Mouse (Mus musculus): ENCODE data around the gene C330021F23Rik.
A peak's percentile ranks its signal among the peaks of the same experiment; 100 is the strongest.

Gene C330021F23Rik

DNA sequence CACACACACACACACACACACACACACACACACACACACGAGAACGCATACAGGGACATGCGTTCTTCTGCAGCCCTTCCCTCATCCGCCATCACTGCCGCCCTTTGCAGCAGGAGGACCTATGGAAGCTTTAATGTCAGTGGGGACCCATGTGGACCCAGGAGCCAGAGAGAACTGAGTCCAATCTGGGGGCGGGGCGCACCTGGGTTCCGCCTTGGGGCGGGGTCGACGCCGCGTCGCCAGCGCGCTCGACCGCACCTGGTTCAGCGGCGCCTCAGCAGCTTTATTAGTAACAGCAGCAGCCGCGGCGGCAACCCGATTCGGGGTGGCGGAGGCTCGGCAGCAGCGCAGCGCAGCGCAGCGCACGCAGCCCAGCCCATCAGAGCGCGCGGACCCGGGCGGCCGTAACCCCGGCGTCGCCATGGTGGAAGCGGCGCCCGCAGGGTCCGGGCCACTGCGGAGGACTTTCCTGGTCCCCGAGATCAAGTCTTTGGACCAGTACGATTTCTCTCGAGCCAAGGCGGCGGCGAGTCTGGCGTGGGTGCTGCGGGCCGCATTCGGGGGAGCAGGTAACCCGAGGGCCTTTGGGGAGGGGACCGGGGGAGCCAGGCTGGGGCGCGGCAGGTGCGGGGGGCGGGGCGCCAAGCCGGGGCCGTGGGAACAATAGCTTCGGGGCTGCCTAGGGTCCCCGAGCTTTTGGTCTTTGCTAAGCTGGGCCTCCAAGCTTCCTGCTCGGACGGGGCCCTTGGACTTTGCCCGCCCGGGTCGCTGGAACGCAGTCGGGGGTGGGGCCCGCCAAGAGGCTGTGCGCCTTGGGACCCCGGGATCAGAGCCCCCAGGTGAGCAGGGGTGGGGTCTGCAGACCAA is 19.8 kb downstream of the C330021F23Rik start:
- peak; percentile 58 to 59 for DNase-seq

- no peak for DNase-seq
Observed at GRCm38 (mm10) chr8:3588258-3588633, 20.5 kb downstream of the C330021F23Rik start.

DNA sequence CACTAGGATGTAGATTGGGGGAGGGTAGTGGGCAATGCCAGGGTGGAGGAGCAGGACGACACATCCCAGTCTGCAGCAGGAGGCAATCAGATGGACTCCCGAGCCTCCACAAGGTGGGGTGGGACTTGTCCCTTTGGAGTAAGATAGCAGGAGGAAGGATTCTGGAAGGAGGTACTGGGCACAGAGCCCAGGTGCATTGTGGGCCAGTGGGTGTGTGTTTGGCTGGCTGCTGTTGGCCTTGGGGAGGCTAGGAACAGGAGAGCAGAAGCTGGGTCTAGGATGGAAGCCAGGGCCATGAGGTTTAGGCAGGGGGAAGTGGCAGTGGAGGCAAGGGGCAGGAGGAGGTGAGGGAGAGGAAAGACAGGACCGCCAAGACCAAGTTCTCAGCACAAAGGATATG is 25.7 kb downstream of the C330021F23Rik start:
- DNase-seq, result no peak

DNA sequence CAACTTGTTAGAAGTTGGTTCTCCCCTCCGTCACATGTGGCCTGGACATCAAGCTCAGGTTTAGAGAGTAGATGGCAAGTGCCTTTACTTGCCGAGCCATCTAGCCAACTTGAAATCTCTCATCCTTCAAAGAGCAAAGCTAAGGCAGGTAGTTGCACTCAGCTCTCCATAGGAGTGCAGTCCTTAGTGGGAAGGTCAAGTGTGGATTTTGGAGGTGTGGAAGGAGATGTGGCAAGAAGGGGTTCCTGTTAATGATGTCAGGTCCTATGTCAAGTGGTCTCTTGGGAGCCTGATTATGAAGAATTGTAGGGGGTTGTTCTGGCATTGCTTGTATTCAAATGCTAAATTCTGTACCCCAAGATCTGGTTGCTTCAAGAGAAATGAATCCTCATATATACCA is 26.7 kb downstream of the C330021F23Rik start:
- DNase-seq, result no peak

DNA sequence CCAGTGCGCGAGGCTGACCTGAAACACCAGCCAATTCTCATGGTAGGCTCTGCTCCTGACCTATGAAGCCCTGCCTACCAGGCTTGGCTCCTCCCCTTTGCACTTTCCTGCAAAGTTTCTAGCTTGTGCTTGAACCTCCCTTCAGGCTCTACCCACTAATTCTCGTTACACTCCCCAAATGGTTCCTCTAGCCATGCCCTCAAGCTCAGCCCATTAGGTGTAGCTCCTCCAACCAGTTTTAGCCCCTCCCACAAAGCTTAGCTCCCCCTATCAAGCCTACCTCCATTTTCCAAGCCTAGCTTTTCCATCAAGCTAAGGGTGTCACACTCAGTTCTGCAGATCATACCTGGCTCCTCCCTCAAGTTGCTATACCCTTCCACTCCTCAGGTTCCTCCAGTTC is 30.3 kb downstream of the C330021F23Rik start:
- DNase-seq, result no peak

DNA sequence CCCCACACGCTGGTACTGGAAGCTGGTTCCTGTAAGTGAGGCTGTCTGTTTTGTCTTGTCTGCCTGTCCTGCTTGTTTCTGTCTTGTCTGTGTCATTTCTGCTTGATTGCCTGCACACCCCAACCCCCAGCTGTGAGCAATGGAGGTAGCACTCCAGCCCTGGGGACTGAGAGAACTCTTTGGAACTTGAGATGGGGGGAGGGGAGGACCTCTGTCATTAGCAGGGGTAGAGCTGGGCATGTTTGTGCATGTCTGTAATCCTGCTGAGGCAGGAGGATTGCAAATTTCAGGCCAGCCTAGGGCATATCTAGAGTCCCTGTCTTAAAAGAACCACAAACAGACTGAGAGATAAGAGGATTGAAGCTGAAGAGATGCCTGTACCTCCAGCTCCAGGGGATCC is 31.4 kb downstream of the C330021F23Rik start:
- no peak for DNase-seq

- no peak for DNase-seq
Observed at GRCm38 (mm10) chr8:3600401-3600800, 32.6 kb downstream of the C330021F23Rik start.

- DNase-seq, result no peak
Observed at GRCm38 (mm10) chr8:3603439-3603838, 35.6 kb downstream of the C330021F23Rik start.

DNA sequence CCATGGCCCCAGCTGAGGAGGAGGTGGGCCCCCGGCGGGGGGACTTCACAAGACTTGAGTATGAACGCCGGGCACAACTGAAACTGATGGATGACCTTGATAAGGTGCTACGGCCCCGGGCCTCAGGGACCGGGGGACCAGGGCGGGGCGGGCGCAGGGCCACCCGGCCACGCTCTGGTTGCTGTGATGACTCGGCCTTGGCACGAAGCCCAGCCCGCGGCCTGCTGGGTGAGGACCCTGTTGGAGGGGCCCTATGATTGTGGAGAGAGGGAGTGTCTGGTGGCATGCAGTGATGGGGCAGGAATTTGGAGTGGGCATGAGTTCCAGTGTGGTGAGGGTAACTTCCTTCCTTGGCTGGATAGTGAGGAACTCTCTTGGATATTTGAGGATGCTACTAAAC is 38.8 kb downstream of the C330021F23Rik start:
- no peak for DNase-seq

GRCm38 (mm10) chr8:3607822-3608221 is 40.0 kb downstream of the C330021F23Rik start:
- no peak for DNase-seq

GRCm38 (mm10) chr8:3609046-3609815 is 41.4 kb downstream of the C330021F23Rik start:
- DNase-seq, result no peak

- DNase-seq, result no peak
Observed at GRCm38 (mm10) chr8:3609816-3610150, 42.0 kb downstream of the C330021F23Rik start.

- DNase-seq, result peak; percentile 97 to 98
Observed at GRCm38 (mm10) chr8:3621199-3621970, 53.6 kb downstream of the C330021F23Rik start, which contains the start of the genes Xab2 and Pet100. Gene Xab2 (minus strand): TSS chr8:3621316. Gene Pet100 (plus strand): TSS chr8:3621548.

- DNase-seq, result no peak
Observed at GRCm38 (mm10) chr8:3622119-3622518, 54.3 kb downstream of the C330021F23Rik start.

- no peak for DNase-seq
Observed at GRCm38 (mm10) chr8:3625445-3625844, 57.7 kb downstream of the C330021F23Rik start, which contains the start of gene Pcp2. Gene Pcp2 (minus strand): TSS chr8:3625545.

GRCm38 (mm10) chr8:3626971-3627370 is 59.2 kb downstream of the C330021F23Rik start:
- DNase-seq, result no peak

GRCm38 (mm10) chr8:3628014-3628413 is 60.2 kb downstream of the C330021F23Rik start:
- DNase-seq, result peak; percentile 66 to 74

DNA sequence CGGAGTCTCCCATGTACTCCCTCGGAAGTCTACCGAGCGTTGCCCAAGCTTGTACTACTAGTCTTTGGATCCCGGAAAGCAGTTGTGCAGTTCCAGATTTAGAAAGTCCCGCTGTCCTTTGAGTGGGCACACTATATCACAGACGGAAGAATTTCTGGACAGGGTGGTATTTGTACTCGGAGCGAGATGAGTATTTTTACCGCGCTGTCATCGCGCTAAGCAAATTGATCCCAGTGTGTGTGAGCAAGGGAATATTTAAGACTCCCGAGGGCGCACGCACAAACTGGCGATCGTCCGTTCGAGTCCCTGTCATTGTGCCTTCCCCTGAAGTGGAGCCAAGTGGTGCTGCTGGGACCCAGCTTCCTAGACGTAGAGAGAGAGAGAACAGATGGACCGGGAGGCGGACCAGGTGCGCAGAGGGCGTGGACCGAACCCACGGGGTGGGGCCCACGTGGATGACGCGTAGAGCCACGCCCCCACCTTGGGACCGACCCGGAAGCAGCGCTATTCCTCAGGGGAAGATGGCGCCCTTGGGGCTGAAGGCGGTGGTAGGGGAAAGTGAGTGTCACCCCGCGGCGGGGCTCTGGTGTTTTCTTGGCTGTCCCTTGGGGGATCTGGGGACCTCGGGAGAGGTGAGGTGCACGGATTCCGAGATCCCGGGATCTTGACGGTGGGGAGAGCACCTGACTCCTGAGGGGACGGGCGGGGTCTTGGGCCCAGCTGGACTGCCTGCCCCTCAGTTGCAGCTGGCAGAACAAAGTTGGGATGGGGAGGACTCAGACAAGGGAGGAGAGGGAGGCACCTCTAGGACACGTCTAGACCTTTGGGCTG is 63.1 kb downstream of the C330021F23Rik start, which contains the start of gene Stxbp2:
Gene Stxbp2, plus strand, starts transcription at position 309 of the 831 bp plus-strand sequence.
- peak; percentile 93 for DNase-seq

- peak; percentile 35 to 40 for DNase-seq
Observed at GRCm38 (mm10) chr8:3631478-3631875, 63.7 kb downstream of the C330021F23Rik start.

Measured in B cell, adult 2 months (primary cell).